Comparison of ENCODE assay signal across 31 mouse cellular contexts in genomic region chr5:128571706-128572105, GRCm38 (mm10). TPM values are rescaled to one million over a fixed set of nuclear protein-coding genes. Genes with fewer than 3 reads are reported as not detected.
"Had no signal": no experiment of that assay in that cellular context is flagged by ENCODE, and none has a peak within 500 bp of the region (broad histone marks: within the 10 kb centered on the region; RNA-seq: fewer than 3 reads in every experiment).

No protein-coding gene starts in this region.

- H3K4me3 ChIP-seq: intestine, embryonic 15.5 days; kidney, embryonic 15.5 days; left cerebral cortex, adult 2 months; limb, embryonic 12.5 days; limb, embryonic 15.5 days; midbrain, embryonic 10.5 days; midbrain, embryonic 13.5 days; myocyte; neural tube, embryonic 13.5 days had no signal

- H3K9me3 ChIP-seq: intestine, embryonic 15.5 days; kidney, embryonic 15.5 days; limb, embryonic 12.5 days; limb, embryonic 15.5 days; midbrain, embryonic 13.5 days had no signal

- H3K27ac ChIP-seq: intestine, embryonic 15.5 days; kidney, embryonic 15.5 days; left cerebral cortex, adult 2 months; limb, embryonic 12.5 days; limb, embryonic 15.5 days; liver, embryonic 14.5 days; midbrain, embryonic 10.5 days; midbrain, embryonic 13.5 days; neural tube, embryonic 13.5 days had no signal

- H3K36me3 ChIP-seq: intestine, embryonic 15.5 days; kidney, embryonic 15.5 days; limb, embryonic 12.5 days; limb, embryonic 15.5 days; midbrain, embryonic 10.5 days; midbrain, embryonic 13.5 days; neural tube, embryonic 13.5 days had no signal

- H3K27me3 ChIP-seq: intestine, embryonic 15.5 days; kidney, embryonic 15.5 days; limb, embryonic 12.5 days; limb, embryonic 15.5 days; megakaryocyte, embryonic 14.5 days; neural tube, embryonic 13.5 days had no signal

- H3K9ac ChIP-seq: intestine, embryonic 15.5 days; kidney, embryonic 15.5 days; limb, embryonic 12.5 days; limb, embryonic 15.5 days; liver, embryonic 14.5 days; liver, postnatal 0 days; lung, embryonic 14.5 days; midbrain, embryonic 13.5 days; neural tube, embryonic 13.5 days had no signal

- H3K4me2 ChIP-seq: intestine, embryonic 15.5 days; kidney, embryonic 15.5 days; limb, embryonic 12.5 days; limb, embryonic 15.5 days; liver, embryonic 11.5 days; lung, embryonic 14.5 days; midbrain, embryonic 13.5 days; neural tube, embryonic 13.5 days had no signal

- ATAC-seq: intestine, embryonic 15.5 days; liver, postnatal 0 days; lung, postnatal 0 days; midbrain, embryonic 13.5 days; midbrain, embryonic 16.5 days had no signal

- DNase-seq: kidney, adult 11 months; kidney, adult 8-10 months; kidney, postnatal 10 days; kidney, postnatal 36 days; layer of hippocampus, postnatal 36 days; left cerebral cortex, postnatal 4 days; liver, postnatal 0 days; lung, embryonic 14.5 days; lung, postnatal 36 days; retina, postnatal 1 day; right cerebral cortex, postnatal 25 days; spleen, adult 18-20 months; thymus, adult 2 months; thymus, postnatal 14 days; thymus, postnatal 4 days had no signal

- H3K4me1 ChIP-seq: intestine, embryonic 15.5 days; megakaryocyte, embryonic 14.5 days had no signal

RNA-seq across cellular contexts. Expression of gene Fzd10, which starts 28.9 kb away (rescaled TPM):
- total RNA-seq: monocyte, adult 5-6 weeks; neutrophil, adult 5-6 weeks had no signal
- polyA plus RNA-seq: liver, postnatal 0 days; myocyte had no signal
